Mouse (Mus musculus) adrenal gland, adult 2 months (tissue): ENCODE data around the gene Rnf157. TPM values are rescaled to one million over a fixed set of nuclear protein-coding genes. Genes with fewer than 3 reads are reported as not detected.

Source experiments
- DNase-seq: peaks from one replicate; pipeline ENCODE4 v3.0.0; 2021
- long read RNA-seq: library from polyadenylated mRNA; stranded (forward); transcript quantifications from one replicate; pipeline ENCODE4 v2.0.0, GENCODE M21; 2021
- polyA plus RNA-seq: library from polyadenylated mRNA; depleted of rRNA; stranded (reverse); fragments of >200 nt; gene quantifications from 2 replicates; pipeline ENCODE4 v1.2.3, GENCODE M21; 2012; rRNA removed
- total RNA-seq, 2 experiments: library from RNA; stranded (reverse); gene quantifications; 2 replicates each; pipeline ENCODE4 v1.2.3; 2021

Rnf157 gene
- total RNA-seq (1 to 10 TPM; 6.8 to 7.2 TPM), polyA plus RNA-seq (4.6 and 5.5 TPM in 2 replicates)
- long read RNA-seq, full-length matches to known transcripts, result 4 of 7 reads
- long read RNA-seq, partial matches to known transcripts, result 3 of 7 reads
- long read RNA-seq, other reads (novel, unspliced or antisense), result 0 of 7 reads

GRCm38 (mm10) chr11:116412904-116413630 is at the start of gene Rnf157:
Gene Rnf157 (minus strand): TSS chr11:116413032.
- DNase-seq, result peak; percentile 91

GRCm38 (mm10) chr11:116459786-116460185 is 47.0 kb upstream of the Rnf157 start:
- DNase-seq, result no peak

- DNase-seq, result no peak
Observed at GRCm38 (mm10) chr11:116456234-116456633, 43.4 kb upstream of the Rnf157 start.

DNA sequence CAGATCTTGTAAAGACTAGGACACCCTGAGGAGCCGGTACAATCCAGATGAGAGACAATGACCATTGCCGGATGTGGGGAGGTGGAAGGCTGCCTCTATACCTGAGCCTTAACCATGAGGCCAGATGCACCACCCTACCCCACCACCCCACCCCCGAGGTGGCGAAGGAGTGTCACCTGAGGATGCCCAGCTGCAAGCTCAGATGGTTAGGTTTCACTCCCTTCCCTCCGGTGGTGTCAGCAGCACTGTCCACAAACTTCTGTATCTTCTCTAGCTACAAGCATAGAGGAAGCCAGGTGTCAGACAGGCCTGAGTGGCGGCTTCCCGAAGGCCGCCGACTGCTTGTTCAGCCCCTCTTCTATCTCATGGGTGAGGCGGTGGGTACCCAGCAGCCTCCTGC is 41.1 kb upstream of the Rnf157 start:
- DNase-seq, result no peak

GRCm38 (mm10) chr11:116449341-116449740 is 36.5 kb upstream of the Rnf157 start:
- DNase-seq, result no peak

DNA sequence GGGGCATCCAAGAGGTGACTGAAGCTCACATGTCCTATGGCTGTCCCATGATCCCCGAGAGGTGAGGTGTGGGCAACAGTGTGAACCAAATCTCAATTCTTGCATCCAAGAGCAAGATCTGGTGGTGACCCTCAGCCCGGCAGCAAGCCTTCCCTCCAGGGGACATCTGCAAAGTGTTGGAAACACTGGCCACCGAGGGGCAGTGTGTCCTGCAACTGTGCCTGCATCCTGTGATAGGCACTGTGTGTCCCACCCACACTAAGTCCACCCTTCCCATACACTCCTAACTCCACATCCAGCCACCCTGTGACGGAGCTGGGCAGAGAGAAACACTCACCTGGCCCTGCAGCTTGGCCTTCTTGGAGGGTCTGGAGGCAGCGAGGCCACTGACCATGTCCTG is 35.0 kb upstream of the Rnf157 start:
- no peak for DNase-seq

- no peak for DNase-seq
Observed at GRCm38 (mm10) chr11:116446308-116446887, 33.6 kb upstream of the Rnf157 start.

DNA sequence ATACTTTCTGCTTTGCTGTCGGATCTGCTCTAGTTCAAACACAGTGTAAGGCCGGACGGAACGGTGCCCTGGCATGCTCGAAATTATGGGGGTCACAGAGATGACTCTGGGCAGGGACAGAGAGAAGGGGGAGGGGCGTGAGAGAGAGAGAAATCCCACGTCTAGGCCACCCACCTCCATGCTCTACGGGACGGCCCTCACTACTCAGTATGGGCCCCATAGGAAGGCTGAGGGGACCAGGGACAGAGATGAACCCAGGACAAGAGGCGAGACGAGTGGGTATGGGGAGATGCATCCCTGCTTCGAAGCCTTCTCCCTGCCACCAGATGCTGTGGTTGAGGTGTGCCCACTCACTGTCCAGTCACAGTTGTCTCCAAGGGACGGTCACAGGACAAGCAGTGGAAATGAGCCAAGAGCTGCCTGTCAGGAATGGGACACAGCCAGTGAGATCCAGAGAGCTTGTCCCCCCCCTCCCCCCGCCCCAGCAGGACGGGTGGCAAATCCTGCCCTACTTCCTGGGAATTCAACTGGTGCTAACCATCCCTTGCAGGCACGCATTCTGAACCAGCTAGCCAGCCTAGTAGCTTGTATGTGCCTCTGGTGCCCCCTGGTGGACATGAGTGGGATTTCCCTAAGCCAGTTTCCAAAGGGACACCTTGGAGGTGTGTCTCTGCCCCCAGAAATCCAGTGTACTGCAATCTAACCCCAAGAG is 32.9 kb upstream of the Rnf157 start:
- peak; percentile 92 for DNase-seq

GRCm38 (mm10) chr11:116443935-116444334 is 31.1 kb upstream of the Rnf157 start:
- peak; percentile 33 for DNase-seq

- DNase-seq, result peak; percentile 58
Observed at GRCm38 (mm10) chr11:116443311-116443710, 30.5 kb upstream of the Rnf157 start.

DNA sequence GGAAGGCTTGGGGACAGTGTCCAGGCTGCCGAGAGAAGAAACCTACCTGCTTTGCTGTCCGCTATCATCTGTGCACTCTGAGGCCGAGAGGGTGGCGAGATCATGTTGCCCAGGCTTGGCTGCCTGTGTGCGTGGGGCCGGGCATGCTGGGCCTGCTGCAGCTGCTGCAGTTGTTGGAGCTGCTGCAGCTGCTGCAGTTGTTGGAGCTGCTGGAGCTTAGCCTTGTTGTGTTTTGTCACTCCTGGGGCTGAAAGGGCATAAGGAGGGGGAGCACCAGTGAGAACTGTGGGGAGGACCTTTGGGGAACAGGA is 30.0 kb upstream of the Rnf157 start:
- no peak for DNase-seq

GRCm38 (mm10) chr11:116442129-116442866 is 29.5 kb upstream of the Rnf157 start:
- DNase-seq, result peak; percentile 42

- DNase-seq, result no peak
Observed at GRCm38 (mm10) chr11:116440408-116441068, 27.7 kb upstream of the Rnf157 start.

- no peak for DNase-seq
Observed at GRCm38 (mm10) chr11:116439269-116440240, 26.7 kb upstream of the Rnf157 start.

DNA sequence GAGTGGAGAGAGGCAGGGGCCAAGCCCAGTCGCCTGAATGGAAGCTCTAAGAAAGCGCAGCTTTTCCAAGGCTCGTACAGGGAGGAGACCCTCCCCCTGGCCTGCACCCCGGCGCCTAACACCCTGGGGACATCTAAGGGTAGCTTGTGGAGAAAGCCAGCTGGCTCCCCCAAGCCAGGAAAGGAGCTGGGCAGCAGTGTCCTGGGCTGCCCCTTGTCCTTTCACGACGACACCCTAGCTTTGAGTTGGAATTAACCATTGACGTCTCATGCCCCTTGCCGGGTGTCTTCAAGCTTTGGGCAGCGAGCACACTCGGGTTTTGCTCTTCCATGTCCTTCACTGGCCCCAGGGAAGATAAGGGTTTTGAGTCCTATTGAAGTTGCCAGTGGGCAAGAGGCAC is 24.7 kb upstream of the Rnf157 start:
- DNase-seq, result no peak

DNA sequence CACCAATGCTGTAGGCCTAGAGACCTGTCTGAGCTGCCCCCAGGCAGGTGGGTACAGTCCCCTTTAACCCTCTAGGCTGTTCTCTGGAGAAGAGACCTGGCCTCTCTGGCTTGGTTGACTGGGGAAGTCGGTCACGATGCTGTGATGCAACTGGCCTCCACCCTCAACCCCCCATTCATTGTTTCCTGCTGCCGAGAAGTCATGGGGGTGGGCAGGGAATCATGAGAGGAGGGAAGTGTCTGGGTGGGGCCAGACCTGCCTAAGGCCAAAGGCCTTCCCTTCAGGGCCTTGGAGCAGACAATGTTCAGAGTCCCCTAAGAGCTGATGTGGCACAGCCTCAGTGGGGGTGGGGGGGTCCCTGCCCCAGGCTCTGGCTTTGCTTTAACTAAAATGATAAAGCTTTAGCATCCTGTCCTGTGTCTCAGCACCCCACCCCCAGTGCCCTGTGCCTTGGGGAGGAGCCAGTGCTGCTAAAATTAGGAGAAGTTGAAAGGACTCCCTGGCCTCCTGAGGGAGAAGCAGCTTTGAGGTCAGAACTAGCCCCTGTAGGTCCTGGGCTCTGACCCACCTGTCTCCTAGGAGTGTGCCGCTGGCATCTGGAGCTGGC is 24.0 kb upstream of the Rnf157 start:
- peak; percentile 70 for DNase-seq

- DNase-seq, result no peak
Observed at GRCm38 (mm10) chr11:116435992-116436724, 23.3 kb upstream of the Rnf157 start.

GRCm38 (mm10) chr11:116434967-116435752 is 22.3 kb upstream of the Rnf157 start:
- DNase-seq, result peak; percentile 18
